Mouse (Mus musculus) CD4-positive, CD25-positive, alpha-beta regulatory T cell (primary cell): ENCODE measurements around the gene Ccdc27. TPM values are rescaled to one million over a fixed set of nuclear protein-coding genes. Genes with fewer than 3 reads are reported as not detected.

Experiments used
- polyA plus RNA-seq: library from polyadenylated mRNA; unstranded; fragments of 100-300 nt; shearing (Covaris generic); gene quantifications from one replicate; pipeline ENCODE4 v1.2.1, GENCODE M21; 2017

Ccdc27 gene
- polyA plus RNA-seq = not detected

DNA sequence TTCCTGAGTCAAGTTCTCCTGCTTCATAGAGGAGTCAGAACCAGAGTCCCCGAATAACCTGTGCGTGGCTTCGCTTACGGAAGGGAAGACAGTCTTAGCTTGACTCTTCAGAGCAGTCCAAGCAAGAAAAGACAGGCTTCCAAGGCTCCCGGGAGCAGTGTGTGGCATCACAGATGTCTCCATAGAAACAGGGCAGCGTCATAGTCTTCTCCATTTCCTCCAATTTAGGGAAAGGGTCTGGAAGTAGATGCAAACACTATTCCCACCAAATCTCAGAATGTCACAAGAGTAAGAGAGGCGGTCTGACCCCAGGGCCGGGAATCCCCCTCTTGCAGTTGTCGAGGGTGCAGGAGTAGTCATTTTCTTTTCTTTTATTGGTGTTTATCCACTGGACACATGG is at the start of gene Ccdc27:
Gene Ccdc27, minus strand, starts transcription at position 101 of the 400 bp plus-strand sequence.

DNA sequence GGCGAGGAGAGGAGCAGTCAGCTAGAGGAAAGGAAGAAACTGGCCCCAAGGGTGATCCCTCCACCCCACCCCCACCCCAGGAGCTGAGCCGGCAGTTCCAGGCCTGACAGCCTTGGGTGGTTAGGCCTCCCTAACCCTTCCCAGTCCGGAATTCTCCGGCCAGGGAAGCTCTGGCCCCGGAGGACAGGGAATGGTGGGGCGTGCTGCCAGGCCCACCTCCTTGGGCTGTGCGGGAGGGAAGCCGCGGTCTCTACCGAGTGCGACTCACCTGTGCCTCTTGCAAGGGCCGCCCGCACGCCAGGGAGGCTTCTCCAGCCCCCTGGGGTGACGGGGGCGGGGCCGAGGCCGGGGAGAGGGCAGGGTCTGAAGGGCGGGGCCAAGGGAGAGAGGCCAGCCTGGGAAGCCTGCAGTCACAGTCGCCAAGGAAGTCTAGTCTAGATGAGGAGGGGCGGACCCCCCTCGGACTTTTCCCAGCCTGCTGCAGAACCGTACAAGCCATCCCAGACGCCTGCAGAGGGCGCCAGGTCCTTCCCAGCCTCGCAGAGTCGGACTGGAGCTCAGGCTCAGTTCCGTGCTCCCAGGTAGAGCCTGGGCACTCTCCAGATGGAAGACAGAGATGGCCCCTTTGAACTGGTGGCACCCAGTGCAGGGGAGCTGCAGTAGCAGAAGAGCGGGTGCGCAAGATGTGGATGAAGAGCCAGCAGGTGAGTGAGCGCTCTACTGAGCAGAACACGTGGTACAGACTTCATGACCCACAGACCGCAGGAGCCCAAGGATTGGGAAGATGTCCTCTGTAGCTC is 16.6 kb downstream of the Ccdc27 start, which contains the start of gene Smim1:
Gene Smim1, minus strand, starts transcription at position 590 of the 800 bp plus-strand sequence.

DNA sequence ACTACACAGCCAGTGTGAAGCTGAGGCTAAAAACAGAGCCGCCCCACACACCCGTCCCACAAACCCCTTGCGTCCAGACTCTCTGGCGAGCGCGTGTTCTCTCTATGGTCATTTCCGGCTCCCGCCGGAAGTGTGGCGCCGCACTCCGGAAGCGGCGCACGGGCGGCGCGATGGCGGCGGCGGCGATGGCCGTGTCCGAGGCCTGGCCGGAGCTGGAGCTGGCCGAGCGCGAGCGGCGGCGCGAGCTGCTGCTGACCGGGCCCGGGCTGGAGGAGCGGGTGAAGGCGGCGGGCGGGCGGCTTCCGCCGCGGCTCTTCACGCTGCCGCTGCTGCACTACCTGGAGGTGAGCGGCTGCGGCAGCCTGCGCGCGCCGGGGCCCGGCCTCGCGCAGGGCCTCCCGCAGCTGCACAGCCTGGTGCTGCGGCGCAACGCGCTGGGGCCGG is 30.8 kb downstream of the Ccdc27 start, which contains the start of gene Lrrc47:
Gene Lrrc47, plus strand, starts transcription at position 86 of the 444 bp plus-strand sequence.

Other genes with a start within 250 kb of the Ccdc27 start
- 74.9 TPM for gene A430005L14Rik, start 85.4 kb downstream of the Ccdc27 start, polyA plus RNA-seq
- gene Dffb, start 67.6 kb downstream of the Ccdc27 start, polyA plus RNA-seq = 23.0 TPM
- gene Cep104, start 67.5 kb downstream of the Ccdc27 start, polyA plus RNA-seq = 13.5 TPM
- 57.1 TPM for gene Lrrc47, start 30.9 kb downstream of the Ccdc27 start, polyA plus RNA-seq
- 0.18 TPM for gene Smim1, start 16.4 kb downstream of the Ccdc27 start, polyA plus RNA-seq
- not detected for gene Trp73, start 97.5 kb upstream of the Ccdc27 start, polyA plus RNA-seq
- gene Wrap73, start 99.7 kb upstream of the Ccdc27 start, polyA plus RNA-seq = 38.4 TPM
- 376 TPM for gene Tprgl, start 118.0 kb upstream of the Ccdc27 start, polyA plus RNA-seq
- gene Megf6, start 128.1 kb upstream of the Ccdc27 start, polyA plus RNA-seq = 0.38 TPM